Mouse (Mus musculus): ENCODE results near the gene Ccdc113. TPM values are rescaled to one million over a fixed set of nuclear protein-coding genes. Genes with fewer than 3 reads are reported as not detected.

The Ccdc113 gene
- polyA plus RNA-seq, 1 experiment from 2014 or later: not detected

- no peaks in the 10 kb centered on the region for H3K4me1 ChIP-seq (ENCODE audit: insufficient read depth)
- 77% methylated on average over 6 of the region's 6 CpGs for WGBS (ENCODE audit: insufficient replicate concordance)
- no peak overlapping the region for H3K27ac ChIP-seq (ENCODE audit: low read depth)
- H3K9ac ChIP-seq (replicated peaks): no peak overlapping the region
- TF ChIP-seq CTCF (IDR thresholded peaks at IDR 0.05; ENCODE audit: low read depth): no peak
- no peak for TF ChIP-seq EP300 (IDR thresholded peaks at IDR 0.05; ENCODE audit: low read depth)
- DNase-seq (no peak), ATAC-seq (no peak)
- H3K27me3 ChIP-seq (ENCODE audit: insufficient read depth, low read length): no peaks in the 10 kb centered on the region
- no peak overlapping the region for H3K4me3 ChIP-seq (ENCODE audit: low read depth, low read length)
- no peak overlapping the region for H3K4me2 ChIP-seq (ENCODE audit: low read depth, low read length)
- no peaks in the 10 kb centered on the region for H3K9me3 ChIP-seq (ENCODE audit: low read length)
- H3K36me3 ChIP-seq (replicated peaks; ENCODE audit: insufficient read depth, low read length): no peaks in the 10 kb centered on the region
These were observed 32.9 kb downstream of the Ccdc113 start for GRCm38 (mm10) chr8:95566809-95567208.

GRCm38 (mm10) chr8:95573146-95573545 lies 39.3 kb downstream of the Ccdc113 start:
- Histone ChIP-seq H3K9ac (replicated peaks) (no peak overlapping the region), H3K4me1 (ENCODE audit: insufficient read depth) (no peaks in the 10 kb centered on the region), H3K36me3 (replicated peaks; ENCODE audit: insufficient read depth, low read length) (no peaks in the 10 kb centered on the region), H3K27ac (ENCODE audit: low read depth) (no peak overlapping the region), H3K27me3 (ENCODE audit: insufficient read depth, low read length) (no peaks in the 10 kb centered on the region), H3K4me2 (ENCODE audit: low read depth, low read length) (no peak overlapping the region), H3K4me3 (ENCODE audit: low read depth, low read length) (no peak overlapping the region), H3K9me3 (ENCODE audit: low read length) (no peaks in the 10 kb centered on the region)
- 77% methylated on average over 5 of the region's 5 CpGs for WGBS (ENCODE audit: insufficient replicate concordance)
- ATAC-seq (no peak), DNase-seq (no peak)
- TF ChIP-seq EP300 (IDR thresholded peaks at IDR 0.05; ENCODE audit: low read depth) (no peak), CTCF (IDR thresholded peaks at IDR 0.05; ENCODE audit: low read depth) (no peak)

DNA sequence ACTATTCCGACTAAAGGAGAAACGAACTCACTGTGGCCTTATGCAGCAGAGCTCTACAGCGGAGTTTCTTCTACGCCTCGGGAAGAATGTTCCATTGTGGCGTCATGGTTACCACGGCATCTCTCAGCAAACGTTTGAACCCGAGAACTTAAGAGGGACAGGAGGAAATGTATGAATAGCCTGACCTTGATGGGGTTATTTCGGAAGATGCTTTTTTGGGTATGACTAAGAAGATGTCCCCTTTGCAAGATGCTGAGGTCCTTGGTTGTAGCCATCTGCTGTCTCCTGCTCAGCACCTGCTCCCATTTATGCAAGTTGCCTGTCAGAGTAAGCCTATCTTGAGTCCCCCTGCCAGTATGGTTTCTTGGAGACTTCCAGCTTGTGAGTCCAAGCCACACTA lies 42.4 kb downstream of the Ccdc113 start, which contains the start of gene Prss54:
Gene Prss54 (minus strand): TSS at position 101 of the 400 bp plus-strand sequence.
- no peaks in the 10 kb centered on the region for H3K36me3 ChIP-seq (replicated peaks; ENCODE audit: insufficient read depth, low read length)
- 70% methylated on average over 10 of the region's 10 CpGs for WGBS (ENCODE audit: insufficient replicate concordance)
- DNase-seq: no peak

GRCm38 (mm10) chr8:95587339-95587738 lies 53.5 kb downstream of the Ccdc113 start:
- ATAC-seq: no peak
- no peak for DNase-seq
- no peak overlapping the region for H3K4me3 ChIP-seq (ENCODE audit: low read depth, low read length)
- H3K9ac ChIP-seq (replicated peaks): no peak overlapping the region
- no peak for TF ChIP-seq CTCF (IDR thresholded peaks at IDR 0.05; ENCODE audit: low read depth)
- no peak for TF ChIP-seq EP300 (IDR thresholded peaks at IDR 0.05; ENCODE audit: low read depth)
- no peaks in the 10 kb centered on the region for H3K36me3 ChIP-seq (replicated peaks; ENCODE audit: insufficient read depth, low read length)
- WGBS (ENCODE audit: insufficient replicate concordance): 88% methylated on average over 1 of the region's 1 CpGs
- no peaks in the 10 kb centered on the region for H3K9me3 ChIP-seq (ENCODE audit: low read length)
- H3K27ac ChIP-seq (ENCODE audit: low read depth): no peak overlapping the region
- peaks cover 10% of the 10 kb centered on the region for H3K4me1 ChIP-seq (ENCODE audit: insufficient read depth)
- H3K4me2 ChIP-seq (ENCODE audit: low read depth, low read length): no peak overlapping the region
- H3K27me3 ChIP-seq (ENCODE audit: insufficient read depth, low read length): no peaks in the 10 kb centered on the region

More for the DNA sequence above, 42.4 kb downstream of the Ccdc113 start, which contains the start of gene Prss54:
- Histone ChIP-seq H3K9me3 (ENCODE audit: low read length) (no peaks in the 10 kb centered on the region), H3K27me3 (ENCODE audit: insufficient read depth, low read length) (no peaks in the 10 kb centered on the region), H3K4me3 (ENCODE audit: low read depth, low read length) (no peak within 1 kb of the TSS), H3K27ac (ENCODE audit: low read depth) (no peak within 1 kb of the TSS), H3K4me1 (ENCODE audit: insufficient read depth) (no peaks in the 10 kb centered on the region), H3K4me2 (ENCODE audit: low read depth, low read length) (no peak within 1 kb of the TSS), H3K9ac (replicated peaks) (no peak within 1 kb of the TSS)
- ATAC-seq: no peak
- TF ChIP-seq EP300 (IDR thresholded peaks at IDR 0.05; ENCODE audit: low read depth): no peak
- no peak for TF ChIP-seq CTCF (IDR thresholded peaks at IDR 0.05; ENCODE audit: low read depth)

- ATAC-seq (no peak), DNase-seq (no peak)
- Histone ChIP-seq H3K36me3 (replicated peaks; ENCODE audit: insufficient read depth, low read length) (no peaks in the 10 kb centered on the region), H3K27ac (ENCODE audit: low read depth) (no peak overlapping the region), H3K4me1 (ENCODE audit: insufficient read depth) (peaks cover 13% of the 10 kb centered on the region), H3K9ac (replicated peaks) (no peak overlapping the region), H3K27me3 (ENCODE audit: insufficient read depth, low read length) (no peaks in the 10 kb centered on the region), H3K4me2 (ENCODE audit: low read depth, low read length) (no peak overlapping the region), H3K9me3 (ENCODE audit: low read length) (no peaks in the 10 kb centered on the region), H3K4me3 (ENCODE audit: low read depth, low read length) (no peak overlapping the region)
- WGBS (ENCODE audit: insufficient replicate concordance): 66% methylated on average over 10 of the region's 10 CpGs
- TF ChIP-seq CTCF (IDR thresholded peaks at IDR 0.05; ENCODE audit: low read depth) (peak; percentile 18; the same call in 1 of the 2 replicates), EP300 (IDR thresholded peaks at IDR 0.05; ENCODE audit: low read depth) (no peak)
These were observed 55.4 kb downstream of the Ccdc113 start for GRCm38 (mm10) chr8:95589282-95589681.

- no peak for ATAC-seq
- no peak for DNase-seq
- Histone ChIP-seq H3K9ac (replicated peaks) (no peak overlapping the region), H3K9me3 (ENCODE audit: low read length) (no peaks in the 10 kb centered on the region), H3K4me1 (ENCODE audit: insufficient read depth) (peaks cover 13% of the 10 kb centered on the region), H3K36me3 (replicated peaks; ENCODE audit: insufficient read depth, low read length) (no peaks in the 10 kb centered on the region), H3K27ac (ENCODE audit: low read depth) (no peak overlapping the region), H3K27me3 (ENCODE audit: insufficient read depth, low read length) (no peaks in the 10 kb centered on the region), H3K4me3 (ENCODE audit: low read depth, low read length) (no peak overlapping the region), H3K4me2 (ENCODE audit: low read depth, low read length) (no peak overlapping the region)
- TF ChIP-seq CTCF (IDR thresholded peaks at IDR 0.05; ENCODE audit: low read depth): no peak
- TF ChIP-seq EP300 (IDR thresholded peaks at IDR 0.05; ENCODE audit: low read depth): no peak
- 82% methylated on average over 4 of the region's 4 CpGs for WGBS (ENCODE audit: insufficient replicate concordance)
These were observed 56.7 kb downstream of the Ccdc113 start for GRCm38 (mm10) chr8:95590539-95590938.

Data from liver, postnatal 0 days (tissue).